Mouse (Mus musculus): Measurements from ENCODE around the gene Hhat.

DNA sequence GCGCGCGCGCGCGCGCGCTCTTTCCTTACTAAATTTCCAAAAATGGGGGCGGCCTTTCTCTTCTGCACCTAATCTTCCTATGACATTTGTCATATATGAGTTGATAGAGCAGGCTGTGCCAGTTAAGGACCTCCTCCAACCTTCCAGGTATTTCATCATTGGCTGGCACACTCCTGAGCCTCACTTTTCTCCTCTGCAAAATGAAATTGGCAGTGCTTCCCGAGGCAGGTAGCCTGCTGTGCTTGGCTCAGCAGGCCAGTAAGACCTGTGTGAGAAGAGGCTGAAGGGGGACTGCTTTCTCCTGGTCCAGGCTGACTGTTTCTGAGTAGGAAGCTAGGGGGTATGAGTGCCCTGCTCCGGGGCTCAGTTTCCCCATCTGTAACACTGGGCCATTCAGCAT is 283.5 kb downstream of the Hhat start:
- TF ChIP-seq POLR2A (IDR thresholded peaks at IDR 0.05; ENCODE audit: insufficient read depth, low read depth, low read length), result no peak
- no peak for TF ChIP-seq CTCF (IDR thresholded peaks at IDR 0.05)
- no peak for TF ChIP-seq EP300 (IDR thresholded peaks at IDR 0.05; ENCODE audit: insufficient read depth, low read depth, low read length)
